Mouse (Mus musculus) lung, postnatal 0 days (tissue): ENCODE results near the gene Pfn1.

Experiments used
- CTCF ChIP-seq: IDR thresholded peaks from 2 replicates; pipeline ENCODE4 v1.5.1; 2016; ENCODE audit warnings: antibody characterized with exemption, mild to moderate bottlenecking
- EP300 ChIP-seq: IDR thresholded peaks from 2 replicates; pipeline ENCODE4 v1.6.1; 2016; ENCODE audit warnings: antibody characterized with exemption, mild to moderate bottlenecking, control low read depth

DNA sequence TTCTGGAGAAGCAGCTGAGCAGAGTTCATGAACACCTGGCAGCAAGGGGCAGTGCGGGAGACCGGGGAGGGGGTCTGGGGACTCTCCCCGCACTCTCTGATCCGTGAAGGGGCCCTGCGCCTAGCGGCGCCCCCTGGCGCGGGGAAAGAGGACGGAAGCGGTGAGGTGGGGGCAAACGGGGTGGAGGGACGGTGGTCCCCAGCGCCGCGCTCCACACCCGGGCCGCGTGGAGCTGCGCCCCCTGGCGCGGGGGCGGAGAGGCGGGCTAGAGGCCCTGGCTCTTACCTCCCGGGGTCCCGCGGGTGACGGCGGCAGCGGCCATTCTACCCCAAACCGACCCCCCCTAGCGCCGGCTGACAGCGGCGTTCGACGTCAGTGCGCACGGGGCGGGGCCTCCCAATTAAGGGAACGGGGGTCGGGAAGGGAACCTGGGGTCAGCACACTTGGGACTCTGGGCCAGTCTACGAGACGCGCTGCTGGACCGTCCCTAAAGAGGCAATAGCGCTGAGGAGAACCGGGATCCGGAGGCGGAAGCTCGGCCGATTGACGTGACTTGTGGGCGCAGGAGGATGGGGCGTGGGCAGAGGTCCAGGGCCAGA, 33.3 kb upstream of the Pfn1 start, which contains the start of gene Camta2:
- TF ChIP-seq CTCF (peak; percentile 67), EP300 (no peak)
